Mouse (Mus musculus) heart, postnatal 0 days (tissue): ENCODE data around the gene Cct8.

Source experiments
- CTCF ChIP-seq: IDR thresholded peaks from 2 replicates; pipeline ENCODE4 v1.5.1; 2016; ENCODE audit warnings: antibody characterized with exemption, control low read depth, low read depth
- EP300 ChIP-seq: IDR thresholded peaks from 2 replicates; pipeline ENCODE4 v1.6.1; 2016; ENCODE audit warnings: antibody characterized with exemption, low read depth

DNA sequence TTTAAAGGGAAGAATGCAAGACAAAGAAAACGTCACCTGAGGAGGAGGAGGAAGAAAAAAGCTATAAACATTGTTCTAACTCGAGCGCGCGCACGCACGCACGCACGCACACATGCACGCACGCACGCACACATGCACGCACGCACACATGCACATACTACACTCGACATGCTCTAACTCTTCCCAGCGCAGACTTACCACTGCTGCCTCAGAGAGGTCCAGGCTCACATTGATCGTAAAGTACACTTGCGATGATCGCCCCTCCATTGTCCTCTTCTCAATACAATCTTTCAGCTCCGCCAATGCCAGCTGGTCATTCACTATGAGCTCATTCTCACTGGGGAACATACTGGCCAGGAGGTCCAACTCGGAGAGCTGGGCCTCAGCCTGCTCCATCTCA is 58.6 kb downstream of the Cct8 start:
- TF ChIP-seq CTCF (no peak), EP300 (no peak)
